Mouse (Mus musculus) 3134 (cell line): Measurements from ENCODE around the gene Gm10518.
A peak's percentile ranks its signal among the peaks of the same experiment; 100 is the strongest.

Source experiments
- DNase-seq: peaks from one replicate; pipeline ENCODE4 v3.0.0-alpha.2; 2011; ENCODE audit warnings: low spot score; ENCODE audit not compliant: insufficient read length; ENCODE audit errors: extremely low read depth

Gm10518 gene

GRCm38 (mm10) chr1:179832710-179833240 is 29.6 kb downstream of the Gm10518 start:
- no peak for DNase-seq

DNA sequence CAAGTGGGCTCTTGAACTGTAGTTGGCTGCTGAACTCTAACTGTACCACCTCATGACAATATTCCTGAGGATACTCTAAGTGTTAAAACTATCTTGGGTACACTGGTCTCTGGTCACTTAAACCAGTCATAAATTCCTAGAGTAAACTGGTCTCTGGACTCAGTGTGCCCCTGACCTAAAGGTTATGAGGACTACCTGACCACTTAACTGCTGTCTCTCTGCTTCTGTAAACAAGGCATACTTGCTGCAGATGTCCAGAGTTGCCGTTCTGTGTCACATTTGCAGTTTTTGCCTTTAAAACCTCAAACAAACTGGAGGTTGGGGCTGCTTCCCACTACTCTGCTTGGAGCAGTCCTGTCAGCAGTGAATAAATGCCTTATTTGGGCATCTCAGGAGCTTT is 30.4 kb downstream of the Gm10518 start:
- DNase-seq = no peak

DNA sequence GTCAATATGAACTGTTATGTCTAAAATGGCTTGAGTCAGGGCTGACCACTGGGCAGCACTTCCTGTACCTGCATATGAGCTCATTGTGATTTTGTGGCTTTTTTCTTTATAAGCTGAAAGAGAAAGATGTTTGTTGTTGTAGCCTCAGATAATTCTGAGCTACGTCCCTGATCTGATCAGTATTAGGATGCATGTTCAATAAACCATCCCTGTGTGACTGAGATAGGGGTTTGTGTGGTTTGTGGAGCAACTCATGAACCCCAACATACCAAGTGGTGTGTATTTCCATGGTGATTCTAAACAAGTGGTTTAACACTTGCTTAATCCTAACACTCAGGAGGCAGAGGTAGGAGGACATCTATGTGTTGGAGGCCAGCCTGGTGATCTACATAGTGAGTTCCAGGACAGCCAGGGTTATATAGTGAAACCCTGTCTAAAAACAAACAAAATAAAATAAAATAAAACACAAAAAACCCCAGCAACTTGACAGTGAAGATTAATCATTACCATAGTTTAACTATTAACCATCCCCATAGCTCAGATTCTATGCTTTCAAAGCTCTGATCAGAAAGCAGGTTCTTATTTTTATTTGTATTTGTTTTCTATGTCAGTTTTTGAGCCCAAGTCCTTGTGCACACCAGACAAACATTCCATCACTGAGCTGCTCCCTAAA is 32.7 kb downstream of the Gm10518 start:
- DNase-seq = no peak

DNA sequence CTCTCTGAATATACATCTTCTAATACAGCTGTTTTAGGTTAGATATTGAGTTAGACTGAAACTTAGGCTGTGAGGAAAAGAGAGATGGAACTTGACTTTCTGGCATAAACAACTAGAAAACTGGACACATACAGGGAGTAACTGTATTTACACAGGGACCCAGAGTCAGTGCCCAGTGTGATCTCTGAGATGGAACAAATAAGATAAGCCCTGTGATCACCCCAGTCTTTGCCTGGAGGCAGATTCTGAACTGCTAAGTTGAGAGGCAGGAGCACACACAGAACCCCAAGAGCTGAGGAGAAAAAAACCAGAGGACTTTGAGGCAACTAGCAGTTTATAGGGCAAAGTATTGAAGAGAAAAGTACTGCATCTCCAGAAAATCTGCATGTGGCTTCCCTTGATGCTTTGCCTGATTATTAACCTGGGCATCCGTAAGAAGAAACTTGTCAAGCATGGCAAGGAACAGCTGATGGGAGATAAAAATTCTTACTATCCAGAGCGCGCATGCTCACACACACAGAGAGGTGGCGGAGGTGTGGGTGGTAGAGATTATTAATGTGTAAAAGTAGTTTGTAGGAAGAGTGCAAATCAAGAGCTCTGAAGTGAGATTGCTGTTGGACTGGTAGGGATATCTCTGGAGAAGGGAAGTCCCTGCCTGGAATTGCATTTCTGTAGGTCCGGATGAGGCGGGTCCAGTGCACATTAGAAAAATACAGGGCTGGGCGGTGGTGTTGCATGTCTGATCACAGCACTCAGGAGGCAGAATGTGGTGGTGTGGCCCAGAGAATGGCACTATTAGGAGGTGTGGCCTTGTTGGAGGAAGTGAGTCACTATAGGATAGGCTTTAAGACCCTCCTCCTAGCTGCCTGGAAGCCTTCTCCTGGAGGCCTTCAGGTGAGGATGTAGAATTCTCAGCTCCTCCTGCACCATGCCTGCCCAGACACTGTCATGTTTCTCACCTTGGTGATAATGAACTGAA is 33.5 kb downstream of the Gm10518 start:
- DNase-seq = no peak

- DNase-seq = no peak
These were observed 39.4 kb downstream of the Gm10518 start for GRCm38 (mm10) chr1:179842568-179842967.

GRCm38 (mm10) chr1:179843981-179844380 is 40.8 kb downstream of the Gm10518 start:
- no peak for DNase-seq

- DNase-seq = peak; percentile 75
These were observed 41.7 kb downstream of the Gm10518 start for GRCm38 (mm10) chr1:179844894-179845293.

- DNase-seq = no peak
These were observed 42.8 kb downstream of the Gm10518 start for GRCm38 (mm10) chr1:179845832-179846499.

GRCm38 (mm10) chr1:179847173-179847572 is 44.0 kb downstream of the Gm10518 start:
- DNase-seq = no peak

DNA sequence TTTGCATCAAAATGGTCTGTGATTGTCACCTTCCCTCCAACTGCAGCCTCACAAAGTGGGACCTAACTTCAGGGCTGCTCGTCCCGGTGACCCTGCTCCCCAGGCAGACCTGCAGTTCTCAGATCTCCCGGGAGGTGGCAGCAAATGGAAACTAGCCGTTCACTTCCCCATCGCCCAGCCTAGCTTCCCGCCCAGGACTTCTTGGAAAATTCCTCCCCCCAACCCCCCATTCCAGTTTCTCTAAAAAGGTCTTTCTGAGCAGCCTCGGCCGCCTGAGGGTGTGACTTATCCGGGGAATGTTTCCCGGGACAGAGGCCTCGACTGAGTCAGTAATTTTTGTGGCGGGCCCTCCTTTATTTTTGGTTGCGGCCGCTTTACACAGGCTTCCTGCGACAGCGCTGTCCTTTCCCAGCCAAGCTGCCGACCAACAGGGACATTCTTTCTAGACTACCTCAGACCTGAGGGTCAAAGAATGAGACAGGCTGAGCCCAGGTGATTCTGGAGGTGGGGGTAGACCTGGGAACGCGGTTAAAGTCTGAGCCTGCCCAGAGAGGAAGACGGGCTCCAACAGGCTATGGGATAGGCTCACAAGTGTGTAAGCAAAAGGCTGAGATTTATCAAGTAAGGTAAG is 44.7 kb downstream of the Gm10518 start:
- DNase-seq = peak; percentile 85

DNA sequence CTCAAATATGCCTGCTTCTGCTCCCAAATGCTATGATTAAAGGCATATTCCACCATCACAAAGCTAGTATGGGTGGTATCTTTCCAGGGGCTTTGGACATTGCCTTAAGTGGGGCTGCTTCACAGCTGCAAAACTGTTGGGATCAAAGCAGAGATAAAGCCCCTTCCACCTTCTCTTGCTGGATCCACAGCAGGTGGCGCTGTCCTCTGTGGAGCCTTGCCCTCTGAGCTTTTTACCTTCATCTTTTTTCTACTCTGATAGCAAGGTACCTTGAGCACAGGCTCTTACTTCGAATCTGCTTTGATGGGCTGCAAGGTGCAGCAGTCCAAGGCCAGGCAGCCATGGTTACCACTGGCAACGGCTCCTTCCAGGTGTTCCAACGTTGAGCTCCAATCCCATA is 50.2 kb downstream of the Gm10518 start:
- DNase-seq = no peak
